Mouse (Mus musculus) c-Kit-positive CD71-negative TER-119-negative erythroid progenitor cells, embryonic 14.5 days (primary cell): ENCODE measurements around the gene Pitx1.

Experiments
- DNase-seq: peaks from one replicate; pipeline ENCODE4 v3.0.0-alpha.2; 2013; ENCODE audit warnings: low read depth

Pitx1 gene

GRCm38 (mm10) chr13:55836142-55836625, at the start of gene Pitx1:
Gene Pitx1, minus strand, starts transcription at chr13:55836192.
- DNase-seq = no peak

GRCm38 (mm10) chr13:55881431-55882202, 45.6 kb upstream of the Pitx1 start:
- no peak for DNase-seq

- DNase-seq = no peak
Measured at GRCm38 (mm10) chr13:55878353-55878752, 42.4 kb upstream of the Pitx1 start.

GRCm38 (mm10) chr13:55871410-55871809, 35.4 kb upstream of the Pitx1 start:
- no peak for DNase-seq

DNA sequence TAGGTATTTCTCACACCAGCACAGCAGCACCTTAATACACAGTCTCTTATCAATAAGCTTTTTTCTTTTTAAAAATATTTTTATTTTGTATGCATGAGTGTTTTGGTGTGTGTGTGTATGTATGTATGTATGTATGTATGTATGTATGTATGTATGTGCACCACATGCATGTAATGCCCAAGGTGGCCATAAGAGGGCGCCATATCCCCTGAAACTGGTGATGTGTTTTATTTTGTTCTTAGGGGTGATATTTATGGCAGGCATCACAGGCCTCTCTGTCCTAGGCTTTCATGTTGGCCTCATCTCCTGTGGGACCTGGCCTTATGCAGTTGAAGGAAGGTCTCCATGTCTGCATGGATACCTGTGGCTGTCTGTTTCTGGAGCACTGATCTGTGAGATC, 34.0 kb upstream of the Pitx1 start:
- DNase-seq = no peak

GRCm38 (mm10) chr13:55867540-55868103, 31.6 kb upstream of the Pitx1 start:
- DNase-seq = no peak

DNA sequence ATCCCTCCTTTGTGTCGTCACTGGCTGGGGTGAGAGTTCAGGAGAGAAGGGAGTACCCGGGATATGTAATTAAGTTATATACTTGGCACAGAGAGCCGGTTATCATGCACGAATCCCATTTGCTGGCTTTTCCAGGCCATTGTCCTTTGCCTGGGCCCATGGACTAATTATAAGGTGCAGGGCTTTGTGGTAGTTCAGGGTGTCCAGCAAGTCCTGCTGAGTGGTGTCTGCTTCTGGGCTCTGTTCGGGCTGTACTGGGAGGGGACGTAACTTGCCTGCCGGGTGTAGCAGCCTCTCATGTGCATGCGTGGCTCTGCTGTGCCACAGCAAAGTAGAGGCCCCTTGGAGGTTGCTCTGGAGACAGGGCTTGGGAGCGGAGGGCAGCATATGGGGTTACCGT, 24.5 kb upstream of the Pitx1 start:
- DNase-seq = no peak

DNA sequence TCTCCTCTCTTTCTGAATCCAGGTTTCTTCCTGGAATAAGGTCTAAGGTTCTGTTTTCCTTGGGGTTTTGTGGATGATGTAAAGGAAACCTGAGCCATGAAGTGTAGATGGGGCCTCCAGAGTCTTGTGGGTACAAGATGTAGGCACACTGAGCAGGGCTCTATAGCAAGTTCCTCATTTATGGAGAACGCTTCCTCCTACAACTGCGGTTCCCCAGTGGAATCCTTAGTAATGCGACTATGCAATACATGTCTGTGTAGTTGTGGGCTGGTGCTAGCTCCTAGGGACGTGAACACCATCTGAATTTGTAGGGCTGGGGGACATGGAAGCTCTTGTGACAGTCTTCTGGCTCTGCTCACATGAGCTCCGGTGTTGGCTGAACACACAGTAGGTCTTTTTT, 22.5 kb upstream of the Pitx1 start:
- DNase-seq = no peak

DNA sequence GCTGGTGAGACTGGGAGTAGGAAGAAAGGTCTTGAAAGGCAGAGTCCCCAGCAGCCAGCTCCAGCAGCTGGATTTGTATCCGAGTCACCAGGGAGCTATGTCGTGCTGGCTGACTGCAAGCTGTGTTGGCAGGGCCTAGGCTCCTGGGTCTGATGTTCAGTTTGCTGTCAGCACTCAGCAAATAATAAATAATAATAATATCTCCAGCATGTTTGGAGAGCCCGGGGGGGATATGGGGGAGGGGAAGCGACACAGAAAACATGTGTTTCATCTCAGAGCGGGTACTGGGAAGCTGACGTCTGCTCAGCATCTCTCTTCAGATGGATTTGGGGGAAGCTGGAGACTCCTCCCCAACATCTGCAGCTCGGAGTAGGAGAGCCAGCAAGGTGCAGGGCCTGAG, 19.8 kb upstream of the Pitx1 start:
- DNase-seq = no peak

GRCm38 (mm10) chr13:55852205-55852604, 16.2 kb upstream of the Pitx1 start:
- no peak for DNase-seq

- no peak for DNase-seq
Measured at GRCm38 (mm10) chr13:55850726-55851125, 14.7 kb upstream of the Pitx1 start.

GRCm38 (mm10) chr13:55848604-55849190, 12.7 kb upstream of the Pitx1 start:
- DNase-seq = no peak

GRCm38 (mm10) chr13:55847805-55848204, 11.8 kb upstream of the Pitx1 start:
- DNase-seq = no peak

GRCm38 (mm10) chr13:55843700-55844099, 7.7 kb upstream of the Pitx1 start:
- no peak for DNase-seq

- no peak for DNase-seq
Measured at GRCm38 (mm10) chr13:55840223-55840622, 4.2 kb upstream of the Pitx1 start.

- DNase-seq = no peak
Measured at GRCm38 (mm10) chr13:55836786-55837780, 1.1 kb upstream of the Pitx1 start.

DNA sequence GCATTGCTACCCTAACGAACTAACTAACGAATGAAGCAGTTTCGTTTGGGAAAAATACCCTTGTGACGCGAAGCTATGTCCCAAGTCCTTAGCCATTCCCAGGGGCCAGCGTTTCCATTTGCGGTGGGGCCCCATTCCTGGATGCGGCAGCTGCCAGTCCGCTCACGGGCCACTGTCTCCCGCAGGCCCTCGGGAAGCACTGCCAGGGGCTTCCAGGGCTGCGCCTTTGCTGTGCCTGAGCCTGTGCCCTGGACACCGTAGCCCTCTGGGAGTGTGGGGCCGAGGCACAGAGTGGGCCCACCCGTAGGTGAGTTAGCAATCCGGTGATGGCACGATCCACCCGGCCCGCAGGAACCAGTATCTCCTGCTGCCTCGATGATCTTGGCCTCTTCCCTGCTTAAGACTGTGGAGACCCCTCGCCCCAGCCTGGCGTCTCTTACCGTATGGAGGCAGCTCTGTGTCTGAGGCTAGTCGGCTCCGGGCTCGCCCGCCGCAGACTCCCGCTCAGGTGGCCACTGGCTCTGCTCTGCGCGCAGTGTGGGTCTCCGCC, 369 bp downstream of the Pitx1 start:
- no peak for DNase-seq

GRCm38 (mm10) chr13:55834667-55835066, 1.3 kb downstream of the Pitx1 start:
- no peak for DNase-seq

DNA sequence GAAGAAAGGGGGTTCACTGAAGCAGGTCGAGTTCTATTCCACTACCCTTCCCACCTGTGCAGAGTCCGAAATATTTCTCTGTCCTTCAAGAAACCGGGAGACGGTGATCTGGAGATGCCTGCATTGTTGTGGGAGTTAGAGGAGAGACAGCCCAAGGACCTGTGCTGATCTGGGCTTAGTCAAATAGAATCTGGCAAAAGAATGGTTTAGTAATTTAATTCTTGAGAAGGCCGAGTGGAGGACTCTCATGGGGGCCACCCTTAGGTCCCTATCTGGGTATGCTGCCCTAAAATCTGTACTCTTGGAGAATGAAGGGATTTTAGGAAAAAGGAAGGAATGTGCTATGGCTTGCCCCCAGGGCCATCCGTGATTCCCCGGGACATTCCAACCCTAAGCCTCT, 2.1 kb downstream of the Pitx1 start:
- DNase-seq = no peak

DNA sequence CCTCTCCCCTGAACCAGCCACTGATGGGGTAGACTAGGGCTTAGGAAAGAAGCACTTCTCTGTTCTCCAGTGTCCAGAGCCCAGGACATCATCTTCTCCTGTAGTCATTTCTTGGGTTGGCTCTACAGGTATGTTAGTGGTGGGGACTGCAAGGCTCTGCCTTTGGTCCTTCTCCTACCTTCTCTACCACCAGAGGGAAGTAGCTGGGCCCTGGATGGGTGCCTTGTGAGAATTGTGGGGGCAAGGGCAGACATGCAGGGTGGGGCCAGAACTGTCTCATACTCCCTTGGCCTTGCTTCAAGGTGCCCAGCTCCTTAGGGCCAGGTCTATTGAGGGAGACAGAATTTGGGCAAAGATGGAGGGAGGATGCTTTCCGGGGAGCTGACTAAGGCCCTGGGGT, 3.4 kb downstream of the Pitx1 start:
- DNase-seq = no peak

- no peak for DNase-seq
Measured at GRCm38 (mm10) chr13:55831722-55832160, 4.3 kb downstream of the Pitx1 start.
